Mouse (Mus musculus): ENCODE results near the gene Gak. TPM values are rescaled to one million over a fixed set of nuclear protein-coding genes. Genes with fewer than 3 reads are reported as not detected.

Gene Gak
- polyA plus RNA-seq, 1 experiment from 2014 or later, result 36.1 TPM

DNA sequence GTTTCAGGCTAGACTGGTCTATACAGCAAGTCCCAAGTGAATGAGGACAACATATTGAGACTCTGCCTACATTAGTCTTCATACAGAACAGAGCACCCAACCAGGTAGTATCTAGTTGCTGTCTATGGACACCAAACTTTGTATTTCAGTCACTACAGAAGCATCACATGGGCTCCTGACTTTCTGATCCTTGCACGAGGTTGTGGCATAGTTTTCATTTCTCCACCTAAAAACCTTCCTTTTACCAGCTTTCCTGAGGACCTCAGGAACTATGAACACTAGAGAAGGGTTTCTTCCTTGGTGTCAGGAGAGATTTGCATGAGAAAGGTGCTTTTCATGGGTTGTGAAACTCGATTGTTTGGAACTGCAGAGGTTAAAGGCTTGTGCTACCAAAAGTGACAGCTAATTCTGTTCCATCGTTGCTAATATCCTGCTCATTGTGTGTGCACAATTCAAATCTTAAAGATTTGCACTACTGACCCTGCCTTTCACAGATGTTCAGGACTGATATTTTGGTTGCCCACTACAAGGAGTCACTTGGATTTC is 38.9 kb upstream of the Gak start:
- H3K9ac ChIP-seq (ENCODE audit: low read length), result peak overlapping the region; percentile 84; the same call in 1 of the 2 replicates
- peaks cover 7% of the 10 kb centered on the region; the same call in 1 of the 2 replicates for H3K4me1 ChIP-seq (replicated peaks; ENCODE audit: control insufficient read depth, insufficient read depth)
- peak overlapping the region; percentile 82 for H3K4me2 ChIP-seq (replicated peaks; ENCODE audit: low read depth)
- H3K9me3 ChIP-seq (ENCODE audit: control insufficient read depth, low read length), result no peaks in the 10 kb centered on the region
- no peak for DNase-seq (ENCODE audit: low spot score)
- TF ChIP-seq EP300 (optimal IDR thresholded peaks at IDR 0.05) (no peak), CTCF (IDR thresholded peaks at IDR 0.05; ENCODE audit: low read depth) (no peak)
- peak overlapping the region; percentile 58 for H3K4me3 ChIP-seq (ENCODE audit: low read depth, low read length)
- peak overlapping the region; percentile 90 for H3K27ac ChIP-seq (replicated peaks)
- H3K36me3 ChIP-seq (ENCODE audit: control insufficient read depth, insufficient read depth, low read length), result peaks cover 7% of the 10 kb centered on the region; the same call in 1 of the 2 replicates
- WGBS, result 12% methylated on average over 3 of the region's 3 CpGs
- no peaks in the 10 kb centered on the region for H3K27me3 ChIP-seq (ENCODE audit: control insufficient read depth, insufficient read depth, low read length)
- no peak for ATAC-seq (ENCODE audit: low FRiP score, low TSS enrichment)

- Histone ChIP-seq H3K4me2 (replicated peaks; ENCODE audit: low read depth) (no peak overlapping the region), H3K36me3 (ENCODE audit: control insufficient read depth, insufficient read depth, low read length) (peaks cover 5% of the 10 kb centered on the region; the same call in 1 of the 2 replicates), H3K27me3 (ENCODE audit: control insufficient read depth, insufficient read depth, low read length) (no peaks in the 10 kb centered on the region), H3K4me1 (replicated peaks; ENCODE audit: control insufficient read depth, insufficient read depth) (peaks cover 7% of the 10 kb centered on the region; the same call in 1 of the 2 replicates), H3K4me3 (ENCODE audit: low read depth, low read length) (no peak overlapping the region), H3K9ac (ENCODE audit: low read length) (no peak overlapping the region), H3K9me3 (ENCODE audit: control insufficient read depth, low read length) (no peaks in the 10 kb centered on the region), H3K27ac (replicated peaks) (no peak overlapping the region)
- WGBS, result 67% methylated on average over 2 of the region's 2 CpGs
- DNase-seq (ENCODE audit: low spot score) (no peak), ATAC-seq (ENCODE audit: low FRiP score, low TSS enrichment) (no peak)
- no peak for TF ChIP-seq EP300 (optimal IDR thresholded peaks at IDR 0.05)
- no peak for TF ChIP-seq CTCF (IDR thresholded peaks at IDR 0.05; ENCODE audit: low read depth)
Measured at GRCm38 (mm10) chr5:108667370-108667769, 37.8 kb upstream of the Gak start.

- H3K4me2 ChIP-seq (replicated peaks; ENCODE audit: low read depth), result no peak overlapping the region
- ATAC-seq (ENCODE audit: low FRiP score, low TSS enrichment) (no peak), DNase-seq (ENCODE audit: low spot score) (no peak)
- H3K4me1 ChIP-seq (replicated peaks; ENCODE audit: control insufficient read depth, insufficient read depth), result peaks cover 8% of the 10 kb centered on the region
- no peaks in the 10 kb centered on the region for H3K36me3 ChIP-seq (ENCODE audit: control insufficient read depth, insufficient read depth, low read length)
- H3K27me3 ChIP-seq (ENCODE audit: control insufficient read depth, insufficient read depth, low read length), result no peaks in the 10 kb centered on the region
- TF ChIP-seq CTCF (IDR thresholded peaks at IDR 0.05; ENCODE audit: low read depth) (no peak), EP300 (optimal IDR thresholded peaks at IDR 0.05) (no peak)
- H3K27ac ChIP-seq (replicated peaks), result no peak overlapping the region
- no peaks in the 10 kb centered on the region for H3K9me3 ChIP-seq (ENCODE audit: control insufficient read depth, low read length)
- no peak overlapping the region for H3K9ac ChIP-seq (ENCODE audit: low read length)
- 33% methylated on average over 3 of the region's 3 CpGs for WGBS
- H3K4me3 ChIP-seq (ENCODE audit: low read depth, low read length), result no peak overlapping the region
Measured at GRCm38 (mm10) chr5:108665066-108665465, 35.5 kb upstream of the Gak start.

DNA sequence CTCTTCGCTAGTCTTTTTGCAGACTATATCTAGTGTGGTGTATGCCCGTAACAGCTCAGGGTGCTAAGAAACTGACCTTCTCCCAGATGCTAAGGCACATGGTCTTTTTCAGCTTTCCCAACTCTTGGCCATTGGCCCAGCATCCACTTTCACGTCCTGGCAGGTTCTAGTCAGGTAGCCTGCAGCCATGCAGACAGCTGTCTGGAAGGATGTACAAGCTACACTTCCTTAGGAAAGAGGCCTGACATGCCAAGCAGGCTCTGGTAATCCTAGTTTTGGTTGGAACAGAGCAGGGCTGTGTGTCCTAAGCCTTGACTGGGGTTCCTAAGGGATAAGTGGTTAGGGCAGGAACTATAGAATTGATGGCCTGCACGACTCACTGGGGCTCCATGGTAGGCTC is 33.2 kb upstream of the Gak start:
- peaks cover 5% of the 10 kb centered on the region for H3K4me1 ChIP-seq (replicated peaks; ENCODE audit: control insufficient read depth, insufficient read depth)
- H3K27me3 ChIP-seq (ENCODE audit: control insufficient read depth, insufficient read depth, low read length), result no peaks in the 10 kb centered on the region
- DNase-seq (ENCODE audit: low spot score), result no peak
- ATAC-seq (ENCODE audit: low FRiP score, low TSS enrichment), result no peak
- H3K4me2 ChIP-seq (replicated peaks; ENCODE audit: low read depth), result no peak overlapping the region
- H3K4me3 ChIP-seq (ENCODE audit: low read depth, low read length), result no peak overlapping the region
- no peak overlapping the region for H3K9ac ChIP-seq (ENCODE audit: low read length)
- H3K9me3 ChIP-seq (ENCODE audit: control insufficient read depth, low read length), result no peaks in the 10 kb centered on the region
- no peak for TF ChIP-seq CTCF (IDR thresholded peaks at IDR 0.05; ENCODE audit: low read depth)
- no peak for TF ChIP-seq EP300 (optimal IDR thresholded peaks at IDR 0.05)
- 75% methylated on average over 4 of the region's 4 CpGs for WGBS
- H3K27ac ChIP-seq (replicated peaks), result no peak overlapping the region
- H3K36me3 ChIP-seq (ENCODE audit: control insufficient read depth, insufficient read depth, low read length), result no peaks in the 10 kb centered on the region

DNA sequence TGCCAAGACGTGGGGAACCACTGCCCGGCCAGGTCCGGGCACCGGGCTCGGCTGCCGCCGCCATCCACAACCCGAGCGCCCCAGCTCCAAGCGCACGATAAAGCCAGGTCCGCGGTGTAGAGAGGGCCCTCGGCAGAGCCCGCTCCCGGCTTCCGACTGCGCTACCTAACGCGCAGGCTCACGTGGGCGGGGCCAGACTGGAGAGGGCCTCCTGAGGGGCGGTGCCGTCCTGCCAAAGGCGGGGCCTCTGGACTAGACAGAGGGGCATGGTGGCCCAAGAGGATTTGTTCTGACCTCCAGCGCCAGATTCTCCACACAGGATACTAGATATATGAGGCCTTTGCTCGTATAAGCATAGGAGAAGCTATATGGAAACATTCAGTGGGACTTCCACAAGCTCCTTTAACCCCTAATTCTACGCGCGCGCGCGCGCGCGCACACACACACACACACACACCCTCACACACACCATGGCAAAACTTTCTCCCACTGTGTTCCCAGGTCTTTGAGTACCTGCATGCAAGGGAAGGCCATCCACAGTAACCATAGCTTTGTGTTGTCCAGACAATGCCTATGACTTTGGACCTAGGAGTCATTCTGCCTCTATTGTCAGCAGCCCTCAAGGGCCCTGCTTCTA is 31.2 kb upstream of the Gak start:
- H3K27ac ChIP-seq (replicated peaks), result peak overlapping the region; percentile 61
- ATAC-seq (ENCODE audit: low FRiP score, low TSS enrichment), result peak; percentile 98

More for the DNA sequence above, 31.2 kb upstream of the Gak start:
- no peaks in the 10 kb centered on the region for H3K9me3 ChIP-seq (ENCODE audit: control insufficient read depth, low read length)
- TF ChIP-seq CTCF (IDR thresholded peaks at IDR 0.05; ENCODE audit: low read depth) (no peak), EP300 (optimal IDR thresholded peaks at IDR 0.05) (no peak)
- peak overlapping the region; percentile 92 for H3K9ac ChIP-seq (ENCODE audit: low read length)
- H3K4me1 ChIP-seq (replicated peaks; ENCODE audit: control insufficient read depth, insufficient read depth), result peaks cover 5% of the 10 kb centered on the region
- peak; percentile 94 for DNase-seq (ENCODE audit: low spot score)
- WGBS, result 13% methylated on average over 36 of the region's 36 CpGs
- H3K4me2 ChIP-seq (replicated peaks; ENCODE audit: low read depth), result peak overlapping the region; percentile 93
- H3K36me3 ChIP-seq (ENCODE audit: control insufficient read depth, insufficient read depth, low read length), result 0 out of 2 replicates have a peak, but pooled peaks cover 4% of the 10 kb centered on the region
- no peaks in the 10 kb centered on the region for H3K27me3 ChIP-seq (ENCODE audit: control insufficient read depth, insufficient read depth, low read length)
- peak overlapping the region; percentile 92 for H3K4me3 ChIP-seq (ENCODE audit: low read depth, low read length)

All from stomach, postnatal 0 days (tissue).